Mouse (Mus musculus): ENCODE measurements around the gene Exosc8. TPM values are rescaled to one million over a fixed set of nuclear protein-coding genes. Genes with fewer than 3 reads are reported as not detected.

The Exosc8 gene
- polyA plus RNA-seq, 1 experiment from 2014 or later: 39.0 TPM

GRCm38 (mm10) chr3:54692202-54693055 lies 42.8 kb downstream of the Exosc8 start, which contains the start of gene Supt20:
Supt20 (plus strand) TSS chr3:54692807.
- peak within 1 kb of the TSS; percentile 80 for H3K4me3 ChIP-seq (ENCODE audit: low read depth, low read length)
- ATAC-seq (peak; percentile 99), DNase-seq (ENCODE audit: low spot score) (peak; percentile 99)
- no peaks in the 10 kb centered on the region for H3K27me3 ChIP-seq (replicated peaks; ENCODE audit: insufficient read depth, low read length)
- peak within 1 kb of the TSS; percentile 43 for H3K9ac ChIP-seq (replicated peaks; ENCODE audit: low read depth)
- WGBS: 2% methylated on average over 65 of the region's 65 CpGs
- peak within 1 kb of the TSS; percentile 91 for H3K27ac ChIP-seq (ENCODE audit: low read length)
- peaks cover 5% of the 10 kb centered on the region; the same call in 1 of the 2 replicates for H3K36me3 ChIP-seq (ENCODE audit: insufficient read depth, low read length)
- no peaks in the 10 kb centered on the region for H3K9me3 ChIP-seq (ENCODE audit: low read length)
- no peaks in the 10 kb centered on the region; the same call in 1 of the 2 replicates for H3K4me1 ChIP-seq (ENCODE audit: insufficient read depth, low read depth, low read length)
- TF ChIP-seq EP300 (IDR thresholded peaks at IDR 0.05): no peak
- TF ChIP-seq CTCF (IDR thresholded peaks at IDR 0.05): no peak
- H3K4me2 ChIP-seq (replicated peaks; ENCODE audit: low read depth, low read length): peak within 1 kb of the TSS; percentile 77

- 33% methylated on average over 2 of the region's 2 CpGs for WGBS
Measured at GRCm38 (mm10) chr3:54689091-54689490, 46.1 kb downstream of the Exosc8 start.

DNA sequence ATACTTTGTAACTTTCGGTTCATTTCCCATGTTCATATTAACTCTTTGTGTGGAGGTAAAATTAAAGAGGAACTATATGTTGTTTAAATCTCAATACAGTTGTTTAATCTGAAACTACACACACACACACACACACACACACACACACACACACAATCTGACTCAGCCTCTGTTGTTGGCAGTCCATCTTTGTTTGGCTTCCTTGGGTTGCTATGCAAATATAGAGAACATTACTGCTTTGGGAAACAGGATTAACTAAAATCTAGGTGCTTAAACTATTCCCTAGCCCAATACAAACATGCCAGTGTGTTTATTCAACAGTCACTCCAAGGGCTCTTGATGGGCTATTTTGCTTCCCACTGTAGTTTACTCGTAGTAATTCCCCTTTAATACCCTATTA lies 47.9 kb downstream of the Exosc8 start:
- H3K27me3 ChIP-seq (replicated peaks; ENCODE audit: insufficient read depth, low read length): no peaks in the 10 kb centered on the region
- ATAC-seq (peak; percentile 44), DNase-seq (ENCODE audit: low spot score) (peak; percentile 42)
- H3K9ac ChIP-seq (replicated peaks; ENCODE audit: low read depth): no peak overlapping the region
- H3K27ac ChIP-seq (ENCODE audit: low read length): no peak overlapping the region
- 57% methylated on average over 2 of the region's 2 CpGs for WGBS
- H3K4me2 ChIP-seq (replicated peaks; ENCODE audit: low read depth, low read length): no peak overlapping the region
- TF ChIP-seq EP300 (IDR thresholded peaks at IDR 0.05): no peak
- no peak for TF ChIP-seq CTCF (IDR thresholded peaks at IDR 0.05)
- no peaks in the 10 kb centered on the region for H3K36me3 ChIP-seq (ENCODE audit: insufficient read depth, low read length)
- no peaks in the 10 kb centered on the region; the same call in 1 of the 2 replicates for H3K4me1 ChIP-seq (ENCODE audit: insufficient read depth, low read depth, low read length)
- H3K9me3 ChIP-seq (ENCODE audit: low read length): no peaks in the 10 kb centered on the region
- no peak overlapping the region for H3K4me3 ChIP-seq (ENCODE audit: low read depth, low read length)

More at GRCm38 (mm10) chr3:54689091-54689490, 46.1 kb downstream of the Exosc8 start:
- Histone ChIP-seq H3K27me3 (replicated peaks; ENCODE audit: insufficient read depth, low read length) (no peaks in the 10 kb centered on the region), H3K4me3 (ENCODE audit: low read depth, low read length) (no peak overlapping the region), H3K36me3 (ENCODE audit: insufficient read depth, low read length) (no peaks in the 10 kb centered on the region), H3K4me2 (replicated peaks; ENCODE audit: low read depth, low read length) (no peak overlapping the region), H3K4me1 (ENCODE audit: insufficient read depth, low read depth, low read length) (no peaks in the 10 kb centered on the region; the same call in 1 of the 2 replicates), H3K9ac (replicated peaks; ENCODE audit: low read depth) (no peak overlapping the region), H3K27ac (ENCODE audit: low read length) (no peak overlapping the region), H3K9me3 (ENCODE audit: low read length) (no peaks in the 10 kb centered on the region)
- ATAC-seq: no peak
- DNase-seq (ENCODE audit: low spot score): peak; percentile 70
- TF ChIP-seq CTCF (IDR thresholded peaks at IDR 0.05): peak; percentile 57
- TF ChIP-seq EP300 (IDR thresholded peaks at IDR 0.05): no peak

DNA sequence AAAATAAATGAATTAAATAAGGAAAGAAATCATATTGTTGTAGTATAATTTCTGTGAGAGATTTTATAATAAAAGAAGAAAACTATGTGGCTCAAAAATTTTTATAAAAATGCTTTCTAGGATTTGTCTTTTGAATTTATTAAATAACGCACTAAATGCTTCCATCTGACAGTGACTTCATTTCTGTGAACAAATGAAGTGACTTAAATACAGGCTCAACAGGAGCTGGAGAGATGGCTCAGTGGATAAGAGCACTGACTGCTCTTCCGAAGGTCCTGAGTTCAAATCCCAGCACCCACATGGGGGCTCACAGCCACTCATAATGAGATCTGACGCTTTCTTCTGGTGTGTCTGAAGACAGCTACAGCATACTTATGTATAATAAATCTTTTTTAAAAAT lies 50.0 kb downstream of the Exosc8 start:
- no peak for ATAC-seq
- no peaks in the 10 kb centered on the region for H3K9me3 ChIP-seq (ENCODE audit: low read length)
- no peak overlapping the region for H3K4me2 ChIP-seq (replicated peaks; ENCODE audit: low read depth, low read length)
- no peaks in the 10 kb centered on the region for H3K4me1 ChIP-seq (ENCODE audit: insufficient read depth, low read depth, low read length)
- 90% methylated on average over 3 of the region's 3 CpGs for WGBS
- no peaks in the 10 kb centered on the region for H3K27me3 ChIP-seq (replicated peaks; ENCODE audit: insufficient read depth, low read length)
- H3K27ac ChIP-seq (ENCODE audit: low read length): no peak overlapping the region
- no peaks in the 10 kb centered on the region for H3K36me3 ChIP-seq (ENCODE audit: insufficient read depth, low read length)
- no peak overlapping the region for H3K4me3 ChIP-seq (ENCODE audit: low read depth, low read length)
- no peak for DNase-seq (ENCODE audit: low spot score)
- no peak for TF ChIP-seq CTCF (IDR thresholded peaks at IDR 0.05)
- TF ChIP-seq EP300 (IDR thresholded peaks at IDR 0.05): no peak
- H3K9ac ChIP-seq (replicated peaks; ENCODE audit: low read depth): no peak overlapping the region

GRCm38 (mm10) chr3:54681310-54682204 lies 53.6 kb downstream of the Exosc8 start:
- no peak overlapping the region for H3K27ac ChIP-seq (ENCODE audit: low read length)
- no peak for TF ChIP-seq EP300 (IDR thresholded peaks at IDR 0.05)
- TF ChIP-seq CTCF (IDR thresholded peaks at IDR 0.05): no peak
- no peaks in the 10 kb centered on the region for H3K36me3 ChIP-seq (ENCODE audit: insufficient read depth, low read length)
- H3K9me3 ChIP-seq (ENCODE audit: low read length): no peaks in the 10 kb centered on the region
- no peaks in the 10 kb centered on the region for H3K4me1 ChIP-seq (ENCODE audit: insufficient read depth, low read depth, low read length)
- H3K4me2 ChIP-seq (replicated peaks; ENCODE audit: low read depth, low read length): no peak overlapping the region
- H3K4me3 ChIP-seq (ENCODE audit: low read depth, low read length): no peak overlapping the region
- 48% methylated on average over 6 of the region's 6 CpGs for whole genome bisulfite sequencing
- no peak for ATAC-seq
- H3K9ac ChIP-seq (replicated peaks; ENCODE audit: low read depth): no peak overlapping the region
- DNase-seq (ENCODE audit: low spot score): no peak
- H3K27me3 ChIP-seq (replicated peaks; ENCODE audit: insufficient read depth, low read length): no peaks in the 10 kb centered on the region

Other genes with a start within 250 kb of the Exosc8 start
- 50.6 and 54.3 TPM in 2 replicates for gene Supt20, start 42.6 kb downstream of the Exosc8 start, polyA plus RNA-seq (2015; fragmentation: Nextera tagmentation; extraction: Ambion mirVana)
- gene Gm21958, start 21.0 kb downstream of the Exosc8 start, polyA plus RNA-seq (2015; fragmentation: Nextera tagmentation; extraction: Ambion mirVana): not detected in 2 replicates
- gene Alg5, start 146 bp upstream of the Exosc8 start, polyA plus RNA-seq (2015; fragmentation: Nextera tagmentation; extraction: Ambion mirVana): 53.5 and 65.8 TPM in 2 replicates
- gene Smad9, start 20.2 kb upstream of the Exosc8 start, polyA plus RNA-seq (2015; fragmentation: Nextera tagmentation; extraction: Ambion mirVana): 1.4 and 1.7 TPM in 2 replicates
- 22.4 and 24.9 TPM in 2 replicates for gene Rfxap, start 72.4 kb upstream of the Exosc8 start, polyA plus RNA-seq (2015; fragmentation: Nextera tagmentation; extraction: Ambion mirVana)
- not detected in 2 replicates for gene Sertm1, start 180.5 kb upstream of the Exosc8 start, polyA plus RNA-seq (2015; fragmentation: Nextera tagmentation; extraction: Ambion mirVana)

All from lung, postnatal 0 days (tissue).